Mouse (Mus musculus) megakaryocyte, embryonic 14.5 days (primary cell): ENCODE results near the gene Fkbp15.

Source experiments
- FLI1 ChIP-seq: IDR thresholded peaks from 2 replicates; pipeline ENCODE4 v1.6.1; 2012; ENCODE audit warnings: low read length, inconsistent platforms, mixed read lengths
- GATA1 ChIP-seq: IDR thresholded peaks from 3 replicates; pipeline ENCODE4 v1.6.1; 2012; ENCODE audit warnings: mixed read lengths, low read length, inconsistent platforms, borderline replicate concordance

DNA sequence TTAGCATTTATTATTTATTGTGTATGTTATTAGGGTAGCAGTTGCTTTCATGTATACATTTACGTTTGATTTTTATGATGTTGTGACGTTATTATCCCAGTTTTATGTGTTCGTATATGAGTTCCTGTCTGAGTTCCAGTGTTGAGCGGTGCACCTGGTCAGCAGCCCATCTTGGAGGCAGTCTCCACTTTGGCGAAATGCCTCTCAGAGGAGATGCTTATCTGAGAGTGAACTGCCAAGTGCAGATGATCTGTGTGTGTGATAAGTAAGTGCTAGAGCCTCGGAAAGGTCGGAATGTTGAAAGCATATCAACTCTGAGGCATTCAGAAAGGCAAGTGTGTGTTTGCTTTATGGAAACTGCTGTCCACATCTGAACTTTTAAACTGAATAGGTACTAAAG is 13.3 kb upstream of the Fkbp15 start:
- no peak for TF ChIP-seq GATA1
- no peak for TF ChIP-seq FLI1
